Mouse (Mus musculus): ENCODE results near the gene Sept10. TPM values are rescaled to one million over a fixed set of nuclear protein-coding genes. Genes with fewer than 3 reads are reported as not detected.

Sept10 gene
- polyA plus RNA-seq, 1 experiment from 2014 or later = 39.1 TPM

GRCm38 (mm10) chr10:59223890-59224289 is 2.2 kb upstream of the Sept10 start:
- no peaks in the 10 kb centered on the region for H3K9me3 ChIP-seq (replicated peaks)
- no peak for ATAC-seq (ENCODE audit: insufficient number of reproducible peaks, low FRiP score, low TSS enrichment, low read depth)
- WGBS = 51% methylated on average over 4 of the region's 4 CpGs
- H3K4me1 ChIP-seq = peaks cover 16% of the 10 kb centered on the region
- H3K27ac ChIP-seq (replicated peaks) = no peak overlapping the region
- no peak overlapping the region for H3K9ac ChIP-seq
- H3K36me3 ChIP-seq = no peaks in the 10 kb centered on the region
- peak overlapping the region; percentile 82 for H3K4me3 ChIP-seq (replicated peaks)
- H3K4me2 ChIP-seq (replicated peaks) = peak overlapping the region; percentile 97
- no peaks in the 10 kb centered on the region for H3K27me3 ChIP-seq

GRCm38 (mm10) chr10:59223301-59223700 is 1.7 kb upstream of the Sept10 start:
- no peak overlapping the region for H3K27ac ChIP-seq (replicated peaks)
- WGBS = 32% methylated on average over 14 of the region's 14 CpGs
- H3K27me3 ChIP-seq = no peaks in the 10 kb centered on the region

GRCm38 (mm10) chr10:59222271-59223101 is 839 bp upstream of the Sept10 start:
- Histone ChIP-seq H3K4me3 (replicated peaks) (peak overlapping the region; percentile 82), H3K4me2 (replicated peaks) (peak overlapping the region; percentile 97), H3K9me3 (replicated peaks) (no peaks in the 10 kb centered on the region), H3K27ac (replicated peaks) (peak overlapping the region; percentile 92), H3K9ac (peak overlapping the region; percentile 73), H3K36me3 (no peaks in the 10 kb centered on the region), H3K27me3 (no peaks in the 10 kb centered on the region), H3K4me1 (peaks cover 16% of the 10 kb centered on the region)
- 2% methylated on average over 49 of the region's 49 CpGs for WGBS
- ATAC-seq (ENCODE audit: insufficient number of reproducible peaks, low FRiP score, low TSS enrichment, low read depth) = peak; percentile 12; the same call in 1 of the 2 replicates

More at GRCm38 (mm10) chr10:59223301-59223700, 1.7 kb upstream of the Sept10 start:
- Histone ChIP-seq H3K9me3 (replicated peaks) (no peaks in the 10 kb centered on the region), H3K9ac (peak overlapping the region; percentile 73), H3K4me2 (replicated peaks) (peak overlapping the region; percentile 97), H3K4me1 (peaks cover 16% of the 10 kb centered on the region), H3K4me3 (replicated peaks) (peak overlapping the region; percentile 82), H3K36me3 (no peaks in the 10 kb centered on the region)
- no peak for ATAC-seq (ENCODE audit: insufficient number of reproducible peaks, low FRiP score, low TSS enrichment, low read depth)

GRCm38 (mm10) chr10:59220824-59221472 is 699 bp downstream of the Sept10 start:
- Histone ChIP-seq H3K4me2 (replicated peaks) (peak overlapping the region; percentile 97), H3K9ac (peak overlapping the region; percentile 73), H3K9me3 (replicated peaks) (no peaks in the 10 kb centered on the region), H3K27me3 (no peaks in the 10 kb centered on the region), H3K27ac (replicated peaks) (peak overlapping the region; percentile 92), H3K4me3 (replicated peaks) (peak overlapping the region; percentile 82), H3K36me3 (no peaks in the 10 kb centered on the region), H3K4me1 (peaks cover 16% of the 10 kb centered on the region)
- WGBS = 1% methylated on average over 39 of the region's 39 CpGs
- no peak; the same call in 1 of the 2 replicates for ATAC-seq (ENCODE audit: insufficient number of reproducible peaks, low FRiP score, low TSS enrichment, low read depth)

- no peaks in the 10 kb centered on the region for H3K9me3 ChIP-seq (replicated peaks)
- ATAC-seq (ENCODE audit: insufficient number of reproducible peaks, low FRiP score, low TSS enrichment, low read depth) = no peak
- H3K4me1 ChIP-seq = peaks cover under 1% of the 10 kb centered on the region
- no peaks in the 10 kb centered on the region for H3K27me3 ChIP-seq
- no peak overlapping the region for H3K4me2 ChIP-seq (replicated peaks)
- no peak overlapping the region for H3K9ac ChIP-seq
- H3K4me3 ChIP-seq (replicated peaks) = no peak overlapping the region
- no peaks in the 10 kb centered on the region for H3K36me3 ChIP-seq
- no peak overlapping the region for H3K27ac ChIP-seq (replicated peaks)
Measured at GRCm38 (mm10) chr10:59200011-59200410, 21.6 kb downstream of the Sept10 start.

- H3K27me3 ChIP-seq = no peaks in the 10 kb centered on the region
- no peak overlapping the region for H3K27ac ChIP-seq (replicated peaks)
- H3K4me3 ChIP-seq (replicated peaks) = no peak overlapping the region
- no peak for ATAC-seq (ENCODE audit: insufficient number of reproducible peaks, low FRiP score, low TSS enrichment, low read depth)
- H3K9ac ChIP-seq = no peak overlapping the region
- no peaks in the 10 kb centered on the region for H3K36me3 ChIP-seq
- no peak overlapping the region for H3K4me2 ChIP-seq (replicated peaks)
- 67% methylated on average over 3 of the region's 3 CpGs for WGBS
- no peaks in the 10 kb centered on the region for H3K9me3 ChIP-seq (replicated peaks)
- peaks cover 3% of the 10 kb centered on the region for H3K4me1 ChIP-seq
Measured at GRCm38 (mm10) chr10:59196763-59197162, 24.9 kb downstream of the Sept10 start.

- Histone ChIP-seq H3K9me3 (replicated peaks) (no peaks in the 10 kb centered on the region), H3K4me1 (peaks cover 3% of the 10 kb centered on the region), H3K4me2 (replicated peaks) (no peak overlapping the region), H3K9ac (no peak overlapping the region), H3K27me3 (no peaks in the 10 kb centered on the region), H3K27ac (replicated peaks) (no peak overlapping the region), H3K4me3 (replicated peaks) (no peak overlapping the region), H3K36me3 (peaks cover 5% of the 10 kb centered on the region)
- 44% methylated on average over 5 of the region's 5 CpGs for WGBS
- ATAC-seq (ENCODE audit: insufficient number of reproducible peaks, low FRiP score, low TSS enrichment, low read depth) = no peak
Measured at GRCm38 (mm10) chr10:59194891-59195290, 26.8 kb downstream of the Sept10 start.

- H3K27ac ChIP-seq (replicated peaks) = no peak overlapping the region
- no peaks in the 10 kb centered on the region for H3K9me3 ChIP-seq (replicated peaks)
- WGBS = 75% methylated on average over 3 of the region's 3 CpGs
- no peak overlapping the region for H3K4me3 ChIP-seq (replicated peaks)
- no peaks in the 10 kb centered on the region for H3K27me3 ChIP-seq
- ATAC-seq (ENCODE audit: insufficient number of reproducible peaks, low FRiP score, low TSS enrichment, low read depth) = no peak
- no peaks in the 10 kb centered on the region for H3K4me1 ChIP-seq
- H3K4me2 ChIP-seq (replicated peaks) = no peak overlapping the region
- H3K36me3 ChIP-seq = no peaks in the 10 kb centered on the region
- no peak overlapping the region for H3K9ac ChIP-seq
Measured at GRCm38 (mm10) chr10:59182306-59182705, 39.3 kb downstream of the Sept10 start.

- Histone ChIP-seq H3K27me3 (no peaks in the 10 kb centered on the region), H3K27ac (replicated peaks) (no peak overlapping the region), H3K4me3 (replicated peaks) (no peak overlapping the region), H3K36me3 (peaks cover 6% of the 10 kb centered on the region; the same call in 1 of the 2 replicates), H3K4me2 (replicated peaks) (no peak overlapping the region), H3K4me1 (no peaks in the 10 kb centered on the region), H3K9me3 (replicated peaks) (no peaks in the 10 kb centered on the region), H3K9ac (no peak overlapping the region)
- ATAC-seq (ENCODE audit: insufficient number of reproducible peaks, low FRiP score, low TSS enrichment, low read depth) = no peak
- WGBS = 70% methylated on average over 3 of the region's 3 CpGs
Measured at GRCm38 (mm10) chr10:59179620-59180019, 42.0 kb downstream of the Sept10 start.

GRCm38 (mm10) chr10:59172539-59172938 is 49.1 kb downstream of the Sept10 start:
- H3K4me1 ChIP-seq = no peaks in the 10 kb centered on the region
- no peak overlapping the region for H3K9ac ChIP-seq
- ATAC-seq (ENCODE audit: insufficient number of reproducible peaks, low FRiP score, low TSS enrichment, low read depth) = no peak
- H3K9me3 ChIP-seq (replicated peaks) = no peaks in the 10 kb centered on the region
- H3K27me3 ChIP-seq = no peaks in the 10 kb centered on the region
- peaks cover 6% of the 10 kb centered on the region; the same call in 1 of the 2 replicates for H3K36me3 ChIP-seq
- 89% methylated on average over 1 of the region's 1 CpGs for WGBS
- H3K4me3 ChIP-seq (replicated peaks) = no peak overlapping the region
- no peak overlapping the region for H3K27ac ChIP-seq (replicated peaks)
- no peak overlapping the region for H3K4me2 ChIP-seq (replicated peaks)

- H3K4me1 ChIP-seq = no peaks in the 10 kb centered on the region
- no peak overlapping the region for H3K4me2 ChIP-seq (replicated peaks)
- no peak overlapping the region for H3K9ac ChIP-seq
- 33% methylated on average over 3 of the region's 3 CpGs for WGBS
- H3K36me3 ChIP-seq = no peaks in the 10 kb centered on the region
- H3K27ac ChIP-seq (replicated peaks) = no peak overlapping the region
- H3K27me3 ChIP-seq = no peaks in the 10 kb centered on the region
- ATAC-seq (ENCODE audit: insufficient number of reproducible peaks, low FRiP score, low TSS enrichment, low read depth) = no peak
- no peaks in the 10 kb centered on the region for H3K9me3 ChIP-seq (replicated peaks)
- H3K4me3 ChIP-seq (replicated peaks) = no peak overlapping the region
Measured at GRCm38 (mm10) chr10:59171042-59171441, 50.6 kb downstream of the Sept10 start.

Measured in embryonic facial prominence, embryonic 15.5 days (tissue).